8 mouse cellular contexts compared by ENCODE assay signal in genomic region chr17:56182975-56183657, GRCm38 (mm10). TPM values are rescaled to one million over a fixed set of nuclear protein-coding genes. Genes with fewer than 3 reads are reported as not detected.
DNase-seq lines count a peak whose midpoint lies in the region; ATAC-seq and TF ChIP-seq lines count a peak whose summit lies in the region.

No protein-coding gene starts in this region.

- WGBS in heart, embryonic 14.5 days, result 0% methylated on average over 14 of the region's 14 CpGs
- WGBS in liver, embryonic 16.5 days (ENCODE audit: insufficient replicate concordance), result under 1% methylated on average over 14 of the region's 14 CpGs
- WGBS in stomach, postnatal 0 days, result under 1% methylated on average over 14 of the region's 14 CpGs

- H3K4me3 ChIP-seq in heart, embryonic 14.5 days (ENCODE audit: control insufficient read depth in 1 of 2, insufficient read depth in 1 of 2, low read depth in 1 of 2, low read length in 2 of 2), result peak overlapping the region; percentile 88 to 95
- peak overlapping the region; percentile 77 for H3K4me3 ChIP-seq in liver, embryonic 16.5 days (ENCODE audit: low read depth, low read length)
- peak overlapping the region; percentile 67 for H3K4me3 ChIP-seq in stomach, postnatal 0 days (ENCODE audit: low read depth, low read length)

- no peak for DNase-seq in heart, postnatal 14 days
- peak; percentile 26 for DNase-seq in MEL-GATA-1-ER (ENCODE audit: extremely low read depth, low read depth)
- peak; percentile 35 for DNase-seq in stomach, postnatal 0 days (ENCODE audit: low spot score)
- no peak for DNase-seq in urinary bladder, postnatal 14 days (ENCODE audit: low spot score)
- no peak for DNase-seq in urinary bladder, adult 18-20 months (ENCODE audit: low spot score in 2 of 2)

- H3K27ac ChIP-seq in heart, embryonic 14.5 days (replicated peaks in 1 of 2; ENCODE audit: control insufficient read depth in 1 of 2, insufficient read depth in 1 of 2, low read depth in 2 of 2, low read length in 2 of 2), result peak overlapping the region; percentile 55 to 59; a peak in 3 of 4 replicates
- H3K27ac ChIP-seq in liver, embryonic 16.5 days (ENCODE audit: low read length), result peak overlapping the region; percentile 48
- H3K27ac ChIP-seq in stomach, postnatal 0 days (replicated peaks), result peak overlapping the region; percentile 59

- no peak for TF ChIP-seq EP300 in stomach, postnatal 0 days (optimal IDR thresholded peaks at IDR 0.05)

- H3K9me3 ChIP-seq in heart, embryonic 14.5 days (ENCODE audit: control insufficient read depth, low read length), result no peaks in the 10 kb centered on the region
- H3K9me3 ChIP-seq in liver, embryonic 16.5 days (replicated peaks; ENCODE audit: control insufficient read depth, low read length), result no peaks in the 10 kb centered on the region
- no peaks in the 10 kb centered on the region for H3K9me3 ChIP-seq in stomach, postnatal 0 days (ENCODE audit: control insufficient read depth, low read length)

- peak; percentile 13; the same call in 1 of the 2 replicates for ATAC-seq in heart, embryonic 14.5 days (ENCODE audit: insufficient number of reproducible peaks, insufficient read depth, low FRiP score, low read depth)
- ATAC-seq in granulocyte monocyte progenitor cell, adult 5-6 weeks (replicated peaks; ENCODE audit: poor library complexity, severe bottlenecking), result peak; percentile 61
- peak; percentile 69 for ATAC-seq in liver, embryonic 16.5 days (ENCODE audit: low read depth)
- peak; percentile 47 for ATAC-seq in stomach, postnatal 0 days (ENCODE audit: low FRiP score, low TSS enrichment)

- intact Hi-C loops in heart, postnatal 14 days (cut with DNase I), result no loop called here

- H3K27me3 ChIP-seq in heart, embryonic 14.5 days (ENCODE audit: control insufficient read depth, insufficient read depth, low read length), result no peaks in the 10 kb centered on the region
- H3K27me3 ChIP-seq in liver, embryonic 16.5 days (ENCODE audit: control insufficient read depth, insufficient read depth, low read depth, low read length), result no peaks in the 10 kb centered on the region
- no peaks in the 10 kb centered on the region for H3K27me3 ChIP-seq in stomach, postnatal 0 days (ENCODE audit: control insufficient read depth, insufficient read depth, low read length)

- H3K4me1 ChIP-seq in heart, embryonic 14.5 days (ENCODE audit: control insufficient read depth in 2 of 2, insufficient read depth in 2 of 2, low read length in 2 of 2), result peaks cover 3 to 15% of the 10 kb centered on the region in 2 experiments
- H3K4me1 ChIP-seq in liver, embryonic 16.5 days (ENCODE audit: control insufficient read depth, low read depth, low read length), result peaks cover 10% of the 10 kb centered on the region
- 0 out of 2 replicates have a peak, but pooled peaks cover 7% of the 10 kb centered on the region for H3K4me1 ChIP-seq in stomach, postnatal 0 days (replicated peaks; ENCODE audit: control insufficient read depth, insufficient read depth)

- H3K36me3 ChIP-seq in heart, embryonic 14.5 days (ENCODE audit: control insufficient read depth, insufficient read depth, low read length), result peaks cover 61% of the 10 kb centered on the region
- H3K36me3 ChIP-seq in liver, embryonic 16.5 days (ENCODE audit: control insufficient read depth, insufficient read depth), result peaks cover 3% of the 10 kb centered on the region
- H3K36me3 ChIP-seq in stomach, postnatal 0 days (ENCODE audit: control insufficient read depth, insufficient read depth, low read length), result peaks cover 9% of the 10 kb centered on the region

- TF ChIP-seq CTCF in stomach, postnatal 0 days (IDR thresholded peaks at IDR 0.05; ENCODE audit: low read depth), result no peak

- peak overlapping the region; percentile 87 for H3K4me2 ChIP-seq in heart, embryonic 14.5 days (ENCODE audit: low read length)
- H3K4me2 ChIP-seq in liver, embryonic 16.5 days (ENCODE audit: low read depth, low read length), result peak overlapping the region; percentile 78
- peak overlapping the region; percentile 83 for H3K4me2 ChIP-seq in stomach, postnatal 0 days (replicated peaks; ENCODE audit: low read depth)

- peak overlapping the region; percentile 88 for H3K9ac ChIP-seq in heart, embryonic 14.5 days (ENCODE audit: low read length)
- H3K9ac ChIP-seq in liver, embryonic 16.5 days (ENCODE audit: low read depth, low read length), result peak overlapping the region; percentile 70
- H3K9ac ChIP-seq in stomach, postnatal 0 days (ENCODE audit: low read length), result peak overlapping the region; percentile 70

RNA-seq across cellular contexts. Expression of gene Mydgf, which starts 0.6 kb away (rescaled TPM):
- 76.6 and 81.1 TPM in 2 replicates for polyA plus RNA-seq in heart, embryonic 14.5 days (2014; fragmentation: Nextera tagmentation; extraction: Ambion mirVana)
- 10 to 100 TPM; 33.2 to 34.6 TPM for total RNA-seq in heart, postnatal 14 days (2021)
- total RNA-seq in granulocyte monocyte progenitor cell, adult 5-6 weeks (2014; fragmentation: Nextera tagmentation), result 62.2 and 62.6 TPM in 2 replicates
- 51.1 and 54.4 TPM in 2 replicates for total RNA-seq in granulocyte monocyte progenitor cell, adult 5-6 weeks (2017)
- 56.2 and 56.4 TPM in 2 replicates for polyA plus RNA-seq in liver, embryonic 16.5 days (2015; fragmentation: Nextera tagmentation; extraction: Ambion mirVana)
- 77.0 and 83.0 TPM in 2 replicates for polyA plus RNA-seq in stomach, postnatal 0 days (2015; fragmentation: Nextera tagmentation; extraction: Ambion mirVana)

RNA-seq across cellular contexts. Expression of gene Tnfaip8l1, which starts 20.8 kb away (rescaled TPM):
- polyA plus RNA-seq in heart, embryonic 14.5 days (2014; fragmentation: Nextera tagmentation; extraction: Ambion mirVana), result 8.9 and 9.4 TPM in 2 replicates
- total RNA-seq in heart, postnatal 14 days (2021), result 1 to 10 TPM; 3.5 to 5.1 TPM
- 1.0 and 1.1 TPM in 2 replicates for total RNA-seq in granulocyte monocyte progenitor cell, adult 5-6 weeks (2014; fragmentation: Nextera tagmentation)
- total RNA-seq in granulocyte monocyte progenitor cell, adult 5-6 weeks (2017), result 2.0 and 2.7 TPM in 2 replicates
- polyA plus RNA-seq in liver, embryonic 16.5 days (2015; fragmentation: Nextera tagmentation; extraction: Ambion mirVana), result 3.4 and 4.1 TPM in 2 replicates
- polyA plus RNA-seq in stomach, postnatal 0 days (2015; fragmentation: Nextera tagmentation; extraction: Ambion mirVana), result 4.4 and 5.2 TPM in 2 replicates

RNA-seq across cellular contexts. Expression of gene Dpp9, which starts 35.6 kb away (rescaled TPM):
- polyA plus RNA-seq in heart, embryonic 14.5 days (2014; fragmentation: Nextera tagmentation; extraction: Ambion mirVana), result 18.9 and 19.5 TPM in 2 replicates
- 10 to 100 TPM; 32.8 to 36.6 TPM for total RNA-seq in heart, postnatal 14 days (2021)
- total RNA-seq in granulocyte monocyte progenitor cell, adult 5-6 weeks (2014; fragmentation: Nextera tagmentation), result 39.7 and 46.0 TPM in 2 replicates
- total RNA-seq in granulocyte monocyte progenitor cell, adult 5-6 weeks (2017), result 14.0 and 19.6 TPM in 2 replicates
- 19.9 and 23.5 TPM in 2 replicates for polyA plus RNA-seq in liver, embryonic 16.5 days (2015; fragmentation: Nextera tagmentation; extraction: Ambion mirVana)
- polyA plus RNA-seq in stomach, postnatal 0 days (2015; fragmentation: Nextera tagmentation; extraction: Ambion mirVana), result 13.8 and 14.0 TPM in 2 replicates

RNA-seq across cellular contexts. Expression of gene Sema6b, which starts 43.0 kb away (rescaled TPM):
- 0.55 and 0.85 TPM in 2 replicates for polyA plus RNA-seq in heart, embryonic 14.5 days (2014; fragmentation: Nextera tagmentation; extraction: Ambion mirVana)
- 10 to 100 TPM; 14.5 to 14.7 TPM for total RNA-seq in heart, postnatal 14 days (2021)
- 4.3 and 5.1 TPM in 2 replicates for total RNA-seq in granulocyte monocyte progenitor cell, adult 5-6 weeks (2014; fragmentation: Nextera tagmentation)
- 6.0 and 7.7 TPM in 2 replicates for total RNA-seq in granulocyte monocyte progenitor cell, adult 5-6 weeks (2017)
- polyA plus RNA-seq in liver, embryonic 16.5 days (2015; fragmentation: Nextera tagmentation; extraction: Ambion mirVana), result 0.81 and 1.3 TPM in 2 replicates
- 0.31 and 0.39 TPM in 2 replicates for polyA plus RNA-seq in stomach, postnatal 0 days (2015; fragmentation: Nextera tagmentation; extraction: Ambion mirVana)

Comparison
In these comparisons a context has a peak if more than half of its experiments do, and no peak if none do; other contexts are left out.
1. ATAC-seq: peak in every context shown above with its lines; median percentile 69 in liver, embryonic 16.5 days; 61 in granulocyte monocyte progenitor cell, adult 5-6 weeks; 47 in stomach, postnatal 0 days; 13 in heart, embryonic 14.5 days.
2. DNase-seq: peak in MEL-GATA-1-ER (single experiment) and stomach, postnatal 0 days (single experiment); none in heart, postnatal 14 days (0 of 2), urinary bladder, postnatal 14 days (single experiment) and urinary bladder, adult 18-20 months (0 of 2).
3. Peak in every context shown above with its lines, with median percentiles within 50 percentile points of each other: H3K27ac ChIP-seq, H3K4me2 ChIP-seq, H3K4me3 ChIP-seq and H3K9ac ChIP-seq.